Mouse (Mus musculus) kidney, adult 11 months (tissue): ENCODE results near the gene Arpin.

Source experiments
- DNase-seq: peaks from one replicate; pipeline ENCODE4 v3.0.0; 2022

Gene Arpin

DNA sequence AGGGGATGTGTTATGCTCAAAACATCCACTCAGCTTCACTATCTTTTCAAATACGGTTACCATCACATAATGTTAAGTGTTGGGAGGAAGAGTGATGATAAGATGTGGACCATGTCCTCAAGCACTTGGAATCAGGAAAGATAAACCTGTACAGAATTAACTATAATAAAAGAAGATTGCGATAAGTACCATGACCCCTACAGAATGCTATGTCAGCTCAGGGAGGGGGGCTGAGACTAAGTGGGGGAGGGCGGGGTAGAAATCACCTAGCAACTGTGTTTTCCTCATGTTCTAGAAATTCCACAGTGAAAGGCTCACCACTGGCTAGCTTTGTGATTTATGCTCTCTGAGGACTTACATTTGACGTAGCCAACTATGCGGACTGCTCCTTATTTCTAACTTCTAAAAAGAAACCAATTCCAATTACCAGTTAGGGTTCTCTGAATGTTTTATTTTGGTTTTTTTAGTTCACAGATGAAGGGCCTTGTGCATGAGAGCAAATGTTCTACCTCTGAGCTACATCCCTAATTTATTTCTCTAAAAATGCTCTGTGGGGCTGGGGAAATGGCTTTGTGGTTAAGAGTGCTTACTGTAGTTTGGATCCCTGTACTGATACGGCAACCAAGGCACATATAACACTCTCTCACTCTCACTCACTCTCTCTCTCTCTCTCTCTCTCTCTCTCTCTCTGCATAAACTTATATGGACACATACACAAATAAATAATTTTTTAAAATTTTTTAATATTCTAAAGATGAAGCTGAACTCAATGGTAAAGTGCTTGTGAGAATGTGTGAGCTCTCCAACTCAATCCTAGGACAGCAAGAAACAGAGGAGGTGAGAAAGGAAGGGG is 42.4 kb downstream of the Arpin start:
- no peak for DNase-seq

DNA sequence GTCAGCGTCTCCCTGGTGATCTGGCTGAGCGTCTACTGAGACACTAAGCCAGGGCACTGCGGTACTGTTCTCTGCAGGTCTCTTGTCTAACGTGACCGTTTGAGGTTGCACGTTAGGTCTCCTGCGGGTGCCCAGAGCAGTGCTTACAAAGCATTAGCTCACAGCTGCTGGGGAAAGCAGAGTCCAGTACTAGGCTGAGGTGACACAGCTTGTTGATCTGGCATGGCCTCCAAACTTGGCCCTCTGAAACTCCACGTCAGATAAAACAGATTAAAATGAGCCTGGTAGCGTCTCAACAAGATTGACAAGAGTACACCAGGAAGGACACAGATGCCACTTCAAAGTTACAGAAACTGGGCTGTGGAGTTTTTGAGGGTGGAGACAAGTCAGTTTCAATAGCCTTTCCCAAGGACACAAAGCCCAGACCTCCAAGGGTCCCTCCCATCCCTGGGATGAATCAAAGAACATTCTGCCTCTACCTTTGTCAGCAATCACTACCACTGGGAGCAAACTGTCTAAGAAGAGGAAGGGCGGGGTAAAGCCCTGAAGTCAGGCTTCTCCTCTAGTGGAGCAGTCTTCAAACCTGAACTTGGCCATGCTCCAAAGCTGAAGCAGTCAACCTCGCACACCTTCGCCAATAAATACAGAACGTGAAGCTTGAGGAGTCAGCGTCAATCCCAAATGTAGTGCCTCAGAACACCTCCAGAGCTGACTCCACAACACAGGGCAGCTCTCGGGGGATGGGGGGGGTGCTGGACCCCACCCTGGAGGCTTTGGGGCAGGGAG is 44.5 kb downstream of the Arpin start:
- DNase-seq = peak; percentile 45

DNA sequence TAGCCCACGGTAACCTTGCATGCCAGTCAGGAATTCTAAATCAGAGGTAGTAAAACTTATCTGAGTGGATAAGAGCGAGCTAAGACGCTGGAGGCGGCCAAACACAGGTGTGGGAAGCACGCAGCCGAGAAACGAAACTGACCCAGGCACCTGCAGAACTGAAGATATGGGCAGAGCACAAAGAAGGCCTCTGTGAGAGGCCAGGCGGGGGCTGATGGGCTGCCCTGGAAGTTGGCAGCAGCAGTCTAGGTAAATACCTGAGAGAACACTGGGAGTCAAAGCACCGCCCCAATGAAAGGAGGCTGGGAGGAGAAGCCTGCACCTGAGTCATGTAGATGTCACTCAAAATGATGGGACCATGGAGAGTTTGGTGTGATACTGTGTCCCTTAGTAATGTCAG is 46.6 kb downstream of the Arpin start:
- no peak for DNase-seq

DNA sequence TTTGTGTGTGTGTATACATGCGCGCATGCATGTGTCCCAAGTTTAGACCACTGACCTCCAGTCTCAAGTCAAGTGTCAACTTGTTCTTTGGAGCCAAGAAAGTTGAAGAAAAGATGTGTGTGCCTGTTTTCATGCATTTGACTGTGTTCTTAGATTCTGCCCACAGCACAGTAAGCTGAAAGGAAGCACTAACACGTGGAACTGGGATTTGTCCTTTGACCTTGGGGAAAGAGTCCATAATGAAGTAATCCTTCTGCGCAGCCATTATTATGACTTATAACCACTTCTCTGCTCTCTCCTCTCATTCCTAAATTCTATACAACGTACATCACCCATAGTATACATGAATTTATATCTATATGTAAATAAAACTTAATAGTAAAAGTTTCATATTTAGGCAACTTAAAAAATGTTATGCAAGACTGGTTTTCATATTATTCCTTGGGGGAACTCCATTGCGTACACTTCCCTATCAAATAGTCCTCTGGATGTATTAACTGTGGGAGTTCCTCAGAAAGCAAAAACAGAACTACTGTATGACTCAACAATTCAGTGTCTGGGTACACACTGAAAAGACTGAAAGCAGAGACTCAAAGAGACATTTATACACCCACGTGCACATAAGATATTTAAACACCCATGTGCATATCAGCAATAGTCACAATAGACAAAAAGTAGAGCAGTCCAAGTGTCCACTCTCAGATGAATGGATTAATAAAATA is 51.4 kb downstream of the Arpin start:
- DNase-seq = no peak

DNA sequence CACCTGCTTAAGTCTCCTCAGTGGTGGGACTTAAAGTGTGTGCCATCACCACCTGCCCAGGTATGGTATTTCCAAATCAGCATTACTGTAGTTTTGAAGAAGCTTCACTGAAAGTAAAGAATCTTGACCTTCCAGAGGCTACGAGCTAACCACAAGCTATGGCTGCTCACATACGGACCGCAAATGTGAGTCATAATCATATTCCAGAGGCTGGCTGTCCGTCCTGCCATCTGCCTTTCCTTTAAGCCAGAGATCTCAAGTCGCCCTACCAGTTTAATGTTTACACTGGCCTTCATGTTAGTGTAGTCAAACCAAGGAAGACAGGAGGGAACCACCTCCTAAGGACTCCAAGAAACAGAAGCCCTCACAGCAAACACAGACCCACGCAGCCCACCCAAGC is 53.3 kb downstream of the Arpin start:
- no peak for DNase-seq

DNA sequence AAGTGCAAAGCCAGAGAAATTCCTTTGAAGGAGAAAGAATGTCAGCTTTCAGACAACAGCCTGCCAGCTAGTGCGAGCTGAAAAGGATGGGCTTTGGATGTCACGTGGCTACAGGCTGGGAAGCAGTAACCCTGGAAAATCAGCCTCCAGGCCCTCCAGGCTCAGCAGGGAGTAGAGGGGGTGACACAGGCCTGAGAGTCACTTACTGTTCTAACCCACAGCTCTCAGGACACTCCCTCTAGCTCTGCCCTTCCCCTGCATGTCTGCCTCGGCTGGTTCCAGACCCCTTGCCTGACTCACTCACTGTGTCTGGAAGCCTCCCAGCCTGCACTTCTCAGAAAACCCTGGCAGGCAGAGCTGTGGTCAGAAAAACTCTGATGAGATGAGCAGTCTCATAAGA is 54.2 kb downstream of the Arpin start:
- no peak for DNase-seq

DNA sequence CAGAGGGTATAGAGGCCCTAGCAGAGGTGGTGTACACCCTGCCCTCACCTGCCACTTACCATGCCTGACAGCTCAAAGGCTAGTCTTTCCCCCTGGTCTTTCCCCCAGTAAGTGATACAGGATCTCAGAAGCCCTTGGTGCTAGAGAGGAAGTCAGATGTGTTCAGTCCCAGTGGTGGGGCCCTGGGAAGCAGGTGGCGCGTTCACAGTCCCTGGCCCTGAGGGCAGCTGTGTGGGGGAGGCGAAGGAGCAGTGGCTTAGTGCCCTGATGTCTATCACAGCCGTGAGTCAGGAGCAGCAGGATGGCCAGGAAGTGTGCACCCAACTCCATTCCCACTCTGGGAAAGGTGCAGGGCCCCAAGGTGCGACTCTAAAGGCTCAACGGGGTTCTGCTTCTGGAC is 55.1 kb downstream of the Arpin start:
- DNase-seq = no peak

DNA sequence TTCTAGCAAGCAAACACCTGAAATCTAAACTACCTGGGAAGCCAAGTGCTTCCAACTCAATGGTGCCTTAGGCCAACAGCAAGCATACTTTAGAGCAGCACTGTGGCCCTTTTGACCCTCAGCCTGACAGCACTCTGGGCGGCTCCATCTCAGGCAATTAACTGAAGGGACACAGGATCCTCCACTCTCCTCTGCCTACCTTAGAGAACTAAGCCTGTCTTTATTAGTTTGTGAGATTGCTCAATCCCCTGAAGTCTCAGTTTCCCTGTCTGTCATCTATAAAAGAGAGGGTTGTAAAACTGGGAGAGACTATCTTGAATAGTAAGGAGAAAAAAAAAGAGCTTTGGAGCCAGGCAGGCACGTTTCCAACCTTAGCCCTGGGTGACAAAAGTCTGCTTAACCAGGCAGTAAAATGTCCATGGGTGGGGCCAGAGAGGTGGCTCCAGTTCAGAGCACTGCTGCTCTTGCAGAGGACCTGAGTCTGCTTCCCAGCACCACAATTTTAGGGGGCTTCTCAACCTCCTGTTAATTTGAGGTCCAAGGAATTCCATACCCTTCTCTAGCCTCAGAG is 56.6 kb downstream of the Arpin start:
- no peak for DNase-seq
